Comparison of ENCODE assay signal across 24 mouse cellular contexts in the genomic region with DNA sequence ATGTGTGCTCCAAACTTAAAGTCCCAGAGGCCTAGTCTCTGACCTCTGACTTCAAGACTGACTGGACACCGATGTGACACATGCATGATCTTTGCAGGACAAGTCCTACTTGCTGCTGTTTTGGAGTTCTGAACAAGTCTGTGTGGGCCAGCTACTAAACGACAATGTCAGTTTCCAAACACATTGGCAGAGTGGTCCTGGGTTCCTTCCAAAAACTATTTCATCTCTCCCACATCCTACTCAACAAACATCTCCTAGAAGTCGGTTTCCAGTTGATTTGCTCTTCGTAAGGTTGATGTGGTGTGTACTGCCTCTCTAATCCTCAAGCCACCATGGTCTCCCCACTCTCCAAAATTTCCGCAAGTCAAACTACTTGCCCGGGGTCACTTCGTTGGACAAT.
A peak's percentile ranks its signal among the peaks of the same experiment; 100 is the strongest.
DNase-seq lines count a peak whose midpoint lies in the region; ATAC-seq and TF ChIP-seq lines count a peak whose summit lies in the region.
"Had no signal": no experiment of that assay in that cellular context is flagged by ENCODE, and none has a peak within 500 bp of the region (broad histone marks: within the 10 kb centered on the region; RNA-seq: fewer than 3 reads in every experiment).

No protein-coding gene starts in this region.

- no peak for TF ChIP-seq CTCF in cortical plate, adult 2 months (IDR thresholded peaks at IDR 0.05; ENCODE audit: extremely low read depth, insufficient read depth, low read length)

- peak overlapping the region; percentile 62; the same call in 1 of the 2 replicates for H3K27ac ChIP-seq in forebrain, embryonic 13.5 days
- H3K27ac ChIP-seq in forebrain, embryonic 10.5 days = no peak overlapping the region
- no peak overlapping the region for H3K27ac ChIP-seq in heart, embryonic 11.5 days (ENCODE audit: low read depth, low read length)
- peak overlapping the region; percentile 61; the same call in 1 of the 2 replicates for H3K27ac ChIP-seq in cortical plate, adult 2 months (ENCODE audit: insufficient read depth, low read length)
- H3K27ac ChIP-seq: gastrocnemius, adult 2 months; heart, adult 2 months; heart, embryonic 13.5 days; liver, embryonic 14.5 days; macrophage; midbrain, embryonic 13.5 days had no signal

- H3K9me3 ChIP-seq in forebrain, embryonic 13.5 days (replicated peaks) = no peaks in the 10 kb centered on the region
- H3K9me3 ChIP-seq in forebrain, embryonic 10.5 days = no peaks in the 10 kb centered on the region
- no peaks in the 10 kb centered on the region for H3K9me3 ChIP-seq in heart, embryonic 11.5 days (replicated peaks; ENCODE audit: control insufficient read depth, low read length)
- H3K9me3 ChIP-seq: heart, embryonic 13.5 days; midbrain, embryonic 13.5 days had no signal

- H3K4me3 ChIP-seq in forebrain, embryonic 13.5 days = no peak overlapping the region
- no peak overlapping the region for H3K4me3 ChIP-seq in forebrain, embryonic 10.5 days
- no peak overlapping the region for H3K4me3 ChIP-seq in heart, embryonic 11.5 days (ENCODE audit: low read depth, low read length)
- H3K4me3 ChIP-seq in cortical plate, adult 2 months (ENCODE audit: insufficient read depth, low read length) = no peak overlapping the region
- H3K4me3 ChIP-seq: erythroblast, embryonic 14.5 days; gastrocnemius, adult 2 months; heart, adult 2 months; heart, embryonic 13.5 days; midbrain, embryonic 13.5 days had no signal

- no peaks in the 10 kb centered on the region for H3K27me3 ChIP-seq in forebrain, embryonic 13.5 days
- 0 out of 2 replicates have a peak, but pooled peaks cover 4% of the 10 kb centered on the region for H3K27me3 ChIP-seq in forebrain, embryonic 10.5 days (ENCODE audit: poor library complexity, severe bottlenecking)
- no peaks in the 10 kb centered on the region for H3K27me3 ChIP-seq in heart, embryonic 11.5 days (ENCODE audit: control insufficient read depth, insufficient read depth, low read length)
- H3K27me3 ChIP-seq: heart, embryonic 13.5 days; midbrain, embryonic 13.5 days had no signal

- no peak overlapping the region for H3K4me2 ChIP-seq in forebrain, embryonic 13.5 days
- no peak overlapping the region for H3K4me2 ChIP-seq in heart, embryonic 11.5 days
- H3K4me2 ChIP-seq: midbrain, embryonic 13.5 days had no signal

- H3K36me3 ChIP-seq in forebrain, embryonic 13.5 days (ENCODE audit: poor library complexity, severe bottlenecking) = peaks cover 7% of the 10 kb centered on the region; the same call in 1 of the 2 replicates
- no peaks in the 10 kb centered on the region for H3K36me3 ChIP-seq in forebrain, embryonic 10.5 days (replicated peaks)
- H3K36me3 ChIP-seq in heart, embryonic 11.5 days (ENCODE audit: control insufficient read depth, insufficient read depth, low read length) = no peaks in the 10 kb centered on the region
- H3K36me3 ChIP-seq: heart, embryonic 13.5 days; midbrain, embryonic 13.5 days had no signal

- no peak for TF ChIP-seq POLR2A in cortical plate, adult 2 months (IDR thresholded peaks at IDR 0.05; ENCODE audit: extremely low read depth, insufficient read depth, low read length)

- H3K4me1 ChIP-seq in forebrain, embryonic 13.5 days = peaks cover 19% of the 10 kb centered on the region
- H3K4me1 ChIP-seq in forebrain, embryonic 10.5 days = peaks cover 9% of the 10 kb centered on the region
- H3K4me1 ChIP-seq in heart, embryonic 11.5 days (ENCODE audit: control insufficient read depth, insufficient read depth, low read length) = no peaks in the 10 kb centered on the region
- peaks cover 14% of the 10 kb centered on the region for H3K4me1 ChIP-seq in cortical plate, adult 2 months (ENCODE audit: control insufficient read depth, insufficient read depth, low read length)

- H3K9ac ChIP-seq in forebrain, embryonic 13.5 days = no peak overlapping the region
- no peak overlapping the region for H3K9ac ChIP-seq in heart, embryonic 11.5 days (ENCODE audit: low read depth, low read length)
- H3K9ac ChIP-seq: heart, embryonic 13.5 days; liver, embryonic 14.5 days; midbrain, embryonic 13.5 days had no signal

- no peak for DNase-seq in forebrain, embryonic 10.5 days (ENCODE audit: extremely low spot score, low spot score)
- DNase-seq in heart, adult 11 months = peak; percentile 51
- DNase-seq in layer of hippocampus, adult 9-11 months = peak; percentile 30
- DNase-seq in layer of hippocampus, adult 8-10 months (ENCODE audit: low spot score in 2 of 2) = no peak
- DNase-seq: adrenal gland, postnatal 14 days; gastrocnemius, adult 2 months; gastrocnemius, postnatal 36 days; heart, adult 2 months; heart, postnatal 10 days; kidney, adult 11 months; kidney, postnatal 14 days; lung, postnatal 10 days; spleen, adult 18-20 months; thymus, postnatal 36 days had no signal

- 77% methylated on average over 7 of the region's 7 CpGs for WGBS in forebrain, embryonic 13.5 days
- WGBS in forebrain, embryonic 10.5 days = 88% methylated on average over 7 of the region's 7 CpGs
- WGBS in heart, embryonic 11.5 days (ENCODE audit: insufficient replicate concordance) = 84% methylated on average over 7 of the region's 7 CpGs

- ATAC-seq in forebrain, embryonic 13.5 days = no peak
- ATAC-seq in heart, embryonic 11.5 days (replicated peaks; ENCODE audit: insufficient number of reproducible peaks, low FRiP score, low TSS enrichment) = no peak
- ATAC-seq: CD4-positive, CD25-positive, alpha-beta regulatory T cell, adult 4 months; inflammation-experienced regulatory T-cells, adult 6 months had no signal

Comparison
In these comparisons a context has a peak if more than half of its experiments do, and no peak if none do; other contexts are left out.
1. H3K27ac ChIP-seq: peak in forebrain, embryonic 13.5 days (single experiment) and cortical plate, adult 2 months (single experiment); none in forebrain, embryonic 10.5 days (single experiment) and heart, embryonic 11.5 days (single experiment).
2. DNase-seq: peak in heart, adult 11 months (single experiment) and layer of hippocampus, adult 9-11 months (single experiment); none in forebrain, embryonic 10.5 days (single experiment) and layer of hippocampus, adult 8-10 months (0 of 2).